Mouse (Mus musculus): Measurements from ENCODE around the gene Miga1. TPM values are rescaled to one million over a fixed set of nuclear protein-coding genes. Genes with fewer than 3 reads are reported as not detected.

The Miga1 gene
- polyA plus RNA-seq, 1 experiment = 10.1 TPM

- H3K27me3 ChIP-seq (replicated peaks; ENCODE audit: control insufficient read depth, insufficient read depth, low read length) = no peaks in the 10 kb centered on the region
- no peak overlapping the region for H3K4me3 ChIP-seq (ENCODE audit: insufficient read depth, low read depth, low read length)
- H3K36me3 ChIP-seq (ENCODE audit: control insufficient read depth, insufficient read depth, low read length) = peaks cover 13% of the 10 kb centered on the region
- WGBS = 49% methylated on average over 6 of the region's 6 CpGs
- no peak for TF ChIP-seq POLR2A (IDR thresholded peaks at IDR 0.05; ENCODE audit: low read depth, low read length)
- no peak for TF ChIP-seq CTCF (conservative IDR thresholded peaks at IDR 0.05; ENCODE audit: insufficient read depth, insufficient read length, low read depth, low read length)
- no peak overlapping the region for H3K27ac ChIP-seq (ENCODE audit: insufficient read depth, low read depth, low read length)
- no peak for DNase-seq
- no peaks in the 10 kb centered on the region for H3K4me1 ChIP-seq (ENCODE audit: control insufficient read depth, insufficient read depth, low read length)
These were observed 108.7 kb downstream of the Miga1 start for GRCm38 (mm10) chr3:152231333-152232100.

- Histone ChIP-seq H3K27me3 (replicated peaks; ENCODE audit: control insufficient read depth, insufficient read depth, low read length) (no peaks in the 10 kb centered on the region), H3K4me3 (ENCODE audit: insufficient read depth, low read depth, low read length) (no peak overlapping the region), H3K27ac (ENCODE audit: insufficient read depth, low read depth, low read length) (no peak overlapping the region), H3K4me1 (ENCODE audit: control insufficient read depth, insufficient read depth, low read length) (0 out of 2 replicates have a peak, but pooled peaks cover 6% of the 10 kb centered on the region), H3K36me3 (ENCODE audit: control insufficient read depth, insufficient read depth, low read length) (peaks cover 15% of the 10 kb centered on the region)
- DNase-seq = peak; percentile 59
- TF ChIP-seq POLR2A (IDR thresholded peaks at IDR 0.05; ENCODE audit: low read depth, low read length) (no peak), CTCF (conservative IDR thresholded peaks at IDR 0.05; ENCODE audit: insufficient read depth, insufficient read length, low read depth, low read length) (no peak)
- WGBS = 81% methylated on average over 5 of the region's 5 CpGs
These were observed 110.9 kb downstream of the Miga1 start for GRCm38 (mm10) chr3:152229271-152229670.

GRCm38 (mm10) chr3:152228843-152229242, 111.4 kb downstream of the Miga1 start:
- TF ChIP-seq CTCF (conservative IDR thresholded peaks at IDR 0.05; ENCODE audit: insufficient read depth, insufficient read length, low read depth, low read length) (no peak), POLR2A (IDR thresholded peaks at IDR 0.05; ENCODE audit: low read depth, low read length) (no peak)
- Histone ChIP-seq H3K27me3 (replicated peaks; ENCODE audit: control insufficient read depth, insufficient read depth, low read length) (no peaks in the 10 kb centered on the region), H3K4me3 (ENCODE audit: insufficient read depth, low read depth, low read length) (no peak overlapping the region), H3K27ac (ENCODE audit: insufficient read depth, low read depth, low read length) (no peak overlapping the region), H3K4me1 (ENCODE audit: control insufficient read depth, insufficient read depth, low read length) (0 out of 2 replicates have a peak, but pooled peaks cover 6% of the 10 kb centered on the region), H3K36me3 (ENCODE audit: control insufficient read depth, insufficient read depth, low read length) (peaks cover 18% of the 10 kb centered on the region)
- DNase-seq = peak; percentile 34
- WGBS = 88% methylated on average over 7 of the region's 7 CpGs

DNA sequence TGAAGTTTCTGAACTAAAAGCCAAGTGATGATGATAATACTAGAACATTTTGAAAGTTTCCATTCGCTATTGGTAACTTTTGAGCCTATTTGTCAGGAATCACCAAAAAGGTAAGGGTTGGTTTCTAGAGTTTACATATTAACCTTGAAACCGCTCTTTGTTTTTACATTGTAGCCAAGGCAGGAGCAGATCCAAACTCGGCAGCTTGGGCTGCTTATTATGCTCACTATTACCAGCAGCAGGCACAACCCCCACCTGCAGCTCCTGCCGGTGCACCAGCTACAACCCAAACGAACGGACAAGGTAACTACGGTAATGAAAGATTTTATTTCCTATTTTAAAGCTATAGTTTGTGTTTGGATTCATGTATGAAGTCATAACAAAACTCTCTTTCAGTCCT, 114.3 kb downstream of the Miga1 start:
- H3K27ac ChIP-seq (ENCODE audit: insufficient read depth, low read depth, low read length) = no peak overlapping the region
- 29% methylated on average over 7 of the region's 7 CpGs for WGBS
- H3K4me3 ChIP-seq (ENCODE audit: insufficient read depth, low read depth, low read length) = no peak overlapping the region
- H3K36me3 ChIP-seq (ENCODE audit: control insufficient read depth, insufficient read depth, low read length) = peaks cover 20% of the 10 kb centered on the region
- H3K4me1 ChIP-seq (ENCODE audit: control insufficient read depth, insufficient read depth, low read length) = 0 out of 2 replicates have a peak, but pooled peaks cover 6% of the 10 kb centered on the region
- peak; percentile 55 for DNase-seq
- H3K27me3 ChIP-seq (replicated peaks; ENCODE audit: control insufficient read depth, insufficient read depth, low read length) = no peaks in the 10 kb centered on the region
- TF ChIP-seq POLR2A (IDR thresholded peaks at IDR 0.05; ENCODE audit: low read depth, low read length) (no peak), CTCF (conservative IDR thresholded peaks at IDR 0.05; ENCODE audit: insufficient read depth, insufficient read length, low read depth, low read length) (no peak)

- TF ChIP-seq CTCF (conservative IDR thresholded peaks at IDR 0.05; ENCODE audit: insufficient read depth, insufficient read length, low read depth, low read length) (no peak), POLR2A (IDR thresholded peaks at IDR 0.05; ENCODE audit: low read depth, low read length) (no peak)
- Histone ChIP-seq H3K27me3 (replicated peaks; ENCODE audit: control insufficient read depth, insufficient read depth, low read length) (no peaks in the 10 kb centered on the region), H3K4me1 (ENCODE audit: control insufficient read depth, insufficient read depth, low read length) (0 out of 2 replicates have a peak, but pooled peaks cover 6% of the 10 kb centered on the region), H3K27ac (ENCODE audit: insufficient read depth, low read depth, low read length) (no peak overlapping the region), H3K4me3 (ENCODE audit: insufficient read depth, low read depth, low read length) (no peak overlapping the region), H3K36me3 (ENCODE audit: control insufficient read depth, insufficient read depth, low read length) (peaks cover 19% of the 10 kb centered on the region)
- DNase-seq = no peak
These were observed 115.3 kb downstream of the Miga1 start for GRCm38 (mm10) chr3:152224918-152225317.

Other genes with a start within 250 kb of the Miga1 start
- gene Gipc2, start 174.2 kb downstream of the Miga1 start, polyA plus RNA-seq (2012; rRNA removed) = 109 and 146 TPM in 2 replicates
- 5.5 and 9.8 TPM in 2 replicates for gene Dnajb4, start 130.1 kb downstream of the Miga1 start, polyA plus RNA-seq (2012; rRNA removed)
- 40.8 and 49.0 TPM in 2 replicates for gene Fubp1, start 130.0 kb downstream of the Miga1 start, polyA plus RNA-seq (2012; rRNA removed)
- gene Nexn, start 74.1 kb downstream of the Miga1 start, polyA plus RNA-seq (2012; rRNA removed) = 0.11 and 0.38 TPM in 2 replicates
- gene Usp33, start 6.1 kb upstream of the Miga1 start, polyA plus RNA-seq (2012; rRNA removed) = 21.0 and 23.7 TPM in 2 replicates
- 19.1 and 19.5 TPM in 2 replicates for gene Zzz3, start 55.1 kb upstream of the Miga1 start, polyA plus RNA-seq (2012; rRNA removed)